In genomic region chr9:26663544-26663943, GRCm38 (mm10) we compare ENCODE assay signal across 15 mouse cellular contexts.
"Had no signal": no experiment of that assay in that cellular context is flagged by ENCODE, and none has a peak within 500 bp of the region (broad histone marks: within the 10 kb centered on the region; RNA-seq: fewer than 3 reads in every experiment).

No protein-coding gene starts in this region.

- ATAC-seq: liver, postnatal 0 days; midbrain, embryonic 15.5 days had no signal

- H3K9me3 ChIP-seq: limb, embryonic 12.5 days; liver, embryonic 13.5 days; lung, embryonic 15.5 days; midbrain, embryonic 15.5 days; neural tube, embryonic 12.5 days had no signal

- H3K4me1 ChIP-seq: limb, embryonic 12.5 days; liver, embryonic 13.5 days; lung, embryonic 15.5 days; megakaryocyte, embryonic 14.5 days; midbrain, embryonic 15.5 days; neural tube, embryonic 12.5 days had no signal

- H3K27ac ChIP-seq: limb, embryonic 12.5 days; liver, embryonic 13.5 days; lung, embryonic 15.5 days; macrophage; midbrain, embryonic 15.5 days; neural tube, embryonic 12.5 days had no signal

- H3K27me3 ChIP-seq: limb, embryonic 12.5 days; liver, embryonic 13.5 days; lung, embryonic 15.5 days; megakaryocyte, embryonic 14.5 days; midbrain, embryonic 15.5 days; neural tube, embryonic 12.5 days had no signal

- H3K9ac ChIP-seq: limb, embryonic 12.5 days; liver, embryonic 13.5 days; liver, postnatal 0 days; lung, embryonic 15.5 days; midbrain, embryonic 15.5 days; neural tube, embryonic 12.5 days had no signal

- DNase-seq: kidney, postnatal 10 days; kidney, postnatal 4 days; liver; liver, embryonic 13.5 days; liver, postnatal 0 days; lung, postnatal 14 days; thymus, adult 18-20 months; thymus, postnatal 14 days had no signal

- H3K4me2 ChIP-seq: limb, embryonic 12.5 days; liver, embryonic 13.5 days; lung, embryonic 15.5 days; midbrain, embryonic 11.5 days; midbrain, embryonic 15.5 days; neural tube, embryonic 12.5 days had no signal

- H3K36me3 ChIP-seq: limb, embryonic 12.5 days; liver, embryonic 13.5 days; lung, embryonic 15.5 days; midbrain, embryonic 15.5 days; neural tube, embryonic 12.5 days had no signal

- H3K4me3 ChIP-seq: limb, embryonic 12.5 days; liver, embryonic 13.5 days; lung, embryonic 15.5 days; megakaryocyte, embryonic 14.5 days; midbrain, embryonic 15.5 days; neural tube, embryonic 12.5 days had no signal
